Mouse (Mus musculus): ENCODE data around the gene Gm10718. TPM values are rescaled to one million over a fixed set of nuclear protein-coding genes. Genes with fewer than 3 reads are reported as not detected.
"Not testable (repeated sequence)": the region's sequence is repeated elsewhere in the genome, so short reads cannot be mapped to it uniquely, and the experiment has no call there.

The Gm10718 gene
- total RNA-seq, 2 experiments from 2014 or later = not detected

DNA sequence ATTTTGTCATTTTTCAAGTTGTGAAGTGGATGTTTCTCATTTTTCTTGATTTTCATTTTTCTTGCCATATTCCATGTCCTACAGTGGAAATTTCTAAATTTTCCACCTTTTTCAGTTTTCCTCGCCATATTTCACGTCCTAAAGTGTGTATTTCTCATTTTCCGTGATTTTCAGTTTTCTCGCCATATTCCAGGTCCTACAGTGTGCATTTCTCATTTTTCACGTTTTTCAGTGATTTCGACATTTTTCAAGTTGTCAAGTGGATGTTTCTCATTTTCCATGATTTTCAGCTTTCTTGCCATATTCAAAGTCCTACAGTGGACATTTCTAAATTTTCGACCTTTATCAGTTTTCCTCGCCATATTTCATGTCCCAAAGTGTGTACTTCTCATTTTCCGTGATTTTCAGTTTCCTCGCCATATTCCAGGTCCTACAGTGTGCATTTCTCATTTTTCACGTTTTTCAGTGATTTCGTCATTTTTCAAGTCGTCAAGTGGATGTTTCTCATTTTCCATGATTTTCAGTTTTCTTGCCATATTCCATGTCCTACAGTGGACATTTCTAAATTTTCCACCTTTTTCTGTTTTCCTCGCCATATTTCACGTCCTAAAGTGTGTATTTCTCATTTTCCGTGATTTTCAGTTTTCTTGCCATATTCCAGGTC is 770 bp downstream of the Gm10718 start:
- peak; percentile 99 for DNase-seq (ENCODE audit: low spot score)
- intact Hi-C loops (cut with DNase I) = not testable (repeated sequence)

GRCm38 (mm10) chr9:3024912-3025467 is 1.6 kb downstream of the Gm10718 start, which contains the start of gene Gm10717:
Gm10717 (plus strand) TSS chr9:3025417.
- intact Hi-C loops (cut with DNase I) = not testable (repeated sequence)
- peak; percentile 19 for DNase-seq (ENCODE audit: low spot score)

DNA sequence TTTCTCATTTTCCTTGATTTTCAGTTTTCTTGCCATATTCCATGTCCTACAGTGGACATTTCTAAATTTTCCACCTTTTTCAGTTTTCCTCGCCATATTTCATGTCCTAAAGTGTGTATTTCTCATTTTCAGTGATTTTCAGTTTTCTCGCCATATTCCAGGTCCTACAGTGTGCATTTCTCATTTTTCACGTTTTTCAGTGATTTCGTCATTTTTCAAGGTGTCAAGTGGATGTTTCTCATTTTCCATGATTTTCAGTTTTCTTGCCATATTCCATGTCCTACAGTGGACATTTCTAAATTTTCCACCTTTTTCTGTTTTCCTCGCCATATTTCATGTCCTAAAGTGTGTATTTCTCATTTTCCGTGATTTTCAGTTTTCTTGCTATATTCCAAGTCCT is 2.3 kb downstream of the Gm10718 start:
- intact Hi-C loops (cut with DNase I) = not testable (repeated sequence)
- peak; percentile 46 for DNase-seq (ENCODE audit: low spot score)

DNA sequence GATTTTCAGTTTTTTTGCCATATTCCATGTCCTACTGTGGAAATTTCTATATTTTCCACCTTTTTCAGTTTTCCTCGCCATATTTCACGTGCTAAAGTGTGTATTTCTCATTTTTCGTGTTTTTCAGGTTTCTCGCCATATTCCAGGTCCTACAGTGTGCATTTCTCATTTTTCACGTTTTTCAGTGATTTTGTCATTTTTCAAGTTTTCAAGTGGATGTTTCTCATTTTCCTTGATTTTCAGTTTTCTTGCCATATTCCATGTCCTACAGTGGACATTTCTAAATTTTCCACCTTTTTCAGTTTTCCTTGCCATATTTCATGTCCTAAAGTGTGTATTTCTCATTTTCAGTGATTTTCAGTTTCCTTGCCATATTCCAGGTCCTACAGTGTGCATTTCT is 2.8 kb downstream of the Gm10718 start:
- intact Hi-C loops (cut with DNase I); DNase-seq (ENCODE audit: low spot score): not testable (repeated sequence)

DNA sequence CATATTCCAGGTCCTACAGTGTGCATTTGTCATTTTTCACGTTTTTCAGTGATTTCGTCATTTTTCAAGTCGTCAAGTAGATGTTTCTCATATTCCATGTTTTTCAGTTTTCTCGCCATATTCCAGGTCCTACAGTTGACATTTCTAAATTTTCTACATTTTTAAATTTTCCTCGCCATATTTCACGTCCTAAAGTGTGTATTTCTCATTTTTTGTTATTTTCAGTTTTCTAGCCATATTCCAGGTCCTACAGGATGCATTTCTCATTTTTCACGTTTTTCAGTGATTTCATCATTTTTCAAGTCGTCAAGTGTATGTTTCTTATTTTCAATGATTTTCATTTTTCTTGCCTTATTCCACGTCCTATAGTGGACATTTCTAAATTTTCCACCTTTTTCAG is 3.4 kb downstream of the Gm10718 start:
- DNase-seq (ENCODE audit: low spot score); intact Hi-C loops (cut with DNase I): not testable (repeated sequence)

DNA sequence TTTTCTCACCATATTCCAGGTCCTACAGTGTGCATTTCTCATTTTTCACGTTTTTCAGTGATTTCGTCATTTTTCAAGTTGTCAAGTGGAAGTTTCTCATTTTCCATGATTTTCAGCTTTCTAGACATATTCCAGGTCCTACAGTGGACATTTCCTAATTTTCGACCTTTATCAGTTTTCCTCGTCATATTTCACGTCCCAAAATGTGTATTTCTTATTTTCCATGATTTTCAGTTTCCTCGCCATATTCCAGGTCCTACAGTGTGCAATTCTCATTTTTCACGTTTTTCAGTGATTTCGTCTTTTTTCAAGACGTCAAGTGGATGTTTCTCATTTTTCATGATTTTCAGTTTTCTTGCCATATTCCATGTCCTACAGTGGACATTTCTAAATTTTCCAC is 3.9 kb downstream of the Gm10718 start:
- intact Hi-C loops (cut with DNase I); DNase-seq (ENCODE audit: low spot score): not testable (repeated sequence)

DNA sequence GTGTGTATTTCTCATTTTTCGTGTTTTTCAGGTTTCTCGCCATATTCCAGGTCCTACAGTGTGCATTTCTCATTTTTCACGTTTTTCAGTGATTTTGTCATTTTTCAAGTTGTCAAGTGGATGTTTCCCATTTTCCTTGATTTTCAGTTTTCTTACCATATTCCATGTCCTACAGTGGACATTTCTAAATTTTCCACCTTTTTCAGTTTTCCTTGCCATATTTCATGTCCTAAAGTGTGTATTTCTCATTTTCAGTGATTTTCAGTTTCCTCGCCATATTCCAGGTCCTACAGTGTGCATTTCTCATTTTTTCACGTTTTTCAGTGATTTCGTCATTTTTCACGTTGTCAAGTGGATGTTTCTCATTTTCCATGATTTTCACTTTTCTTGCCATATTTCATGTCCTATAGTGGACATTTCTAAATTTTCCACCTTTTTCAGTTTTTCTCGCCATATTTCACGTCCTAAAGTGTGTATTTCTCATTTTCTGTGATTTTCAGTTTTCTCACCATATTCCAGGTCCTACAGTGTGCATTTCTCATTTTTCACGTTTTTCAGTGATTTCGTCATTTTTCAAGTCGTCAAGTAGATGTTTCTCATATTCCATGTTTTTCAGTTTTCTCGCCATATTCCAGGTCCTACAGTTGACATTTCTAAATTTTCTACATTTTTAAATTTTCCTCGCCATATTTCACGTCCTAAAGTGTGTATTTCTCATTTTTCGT is 6.1 kb downstream of the Gm10718 start:
- peak; percentile 2 for DNase-seq (ENCODE audit: low spot score)
- intact Hi-C loops (cut with DNase I) = not testable (repeated sequence)

GRCm38 (mm10) chr9:3030677-3031318 is 7.5 kb downstream of the Gm10718 start:
- DNase-seq (ENCODE audit: low spot score) = not testable (repeated sequence)

GRCm38 (mm10) chr9:3034299-3034698 is 11.0 kb downstream of the Gm10718 start, which contains the start of gene Gm17535:
Gm17535 (plus strand) TSS chr9:3034599.
- intact Hi-C loops (cut with DNase I); DNase-seq (ENCODE audit: low spot score): not testable (repeated sequence)

More at GRCm38 (mm10) chr9:3030677-3031318, 7.5 kb downstream of the Gm10718 start:
- intact Hi-C loops (cut with DNase I) = not testable (repeated sequence)

DNA sequence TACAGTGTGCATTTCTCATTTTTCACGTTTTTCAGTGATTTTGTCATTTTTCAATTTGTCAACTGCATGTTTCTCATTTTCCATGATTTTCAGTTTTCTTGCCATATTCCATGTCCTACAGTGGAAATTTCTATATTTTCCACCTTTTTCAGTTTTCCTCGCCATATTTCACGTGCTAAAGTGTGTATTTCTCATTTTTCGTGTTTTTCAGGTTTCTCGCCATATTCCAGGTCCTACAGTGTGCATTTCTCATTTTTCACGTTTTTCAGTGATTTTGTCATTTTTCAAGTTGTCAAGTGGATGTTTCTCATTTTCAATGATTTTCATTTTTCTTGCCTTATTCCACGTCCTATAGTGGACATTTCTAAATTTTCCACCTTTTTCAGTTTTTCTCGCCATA is 13.2 kb downstream of the Gm10718 start, which contains the start of gene Gm10715:
Gm10715 (plus strand) TSS at position 301 of the 400 bp plus-strand sequence.
- DNase-seq (ENCODE audit: low spot score); intact Hi-C loops (cut with DNase I): not testable (repeated sequence)

GRCm38 (mm10) chr9:3038161-3038560 is 14.8 kb downstream of the Gm10718 start:
- DNase-seq (ENCODE audit: low spot score); intact Hi-C loops (cut with DNase I): not testable (repeated sequence)

Small RNAs within 50 kb of the gene (microRNA-seq; reads per million reads assigned to microRNA genes)
- gene Mir101c = not detected

Other genes with a start within 250 kb of the Gm10718 start
- gene Gm10722, start 22.6 kb upstream of the Gm10718 start, total RNA-seq (2021) = not detected
- gene Gm11168, start 20.2 kb upstream of the Gm10718 start, total RNA-seq (2021) = not detected
- under 1 TPM in 1 of 2 experiments, not detected in 1; 0.78 TPM for gene Gm10721, start 10.4 kb upstream of the Gm10718 start, total RNA-seq (2021)
- gene Gm10720, start 7.9 kb upstream of the Gm10718 start, total RNA-seq (2021) = not detected
- not detected for gene Gm10719, start 6.1 kb upstream of the Gm10718 start, total RNA-seq (2021)
- not detected for gene Gm10717, start 1.9 kb downstream of the Gm10718 start, total RNA-seq (2021)
- gene Gm17535, start 11.1 kb downstream of the Gm10718 start, total RNA-seq (2021) = not detected
- gene Gm10715, start 13.3 kb downstream of the Gm10718 start, total RNA-seq (2021) = not detected

Measured in heart, postnatal 25 days (tissue).